ENCODE assay signal across 9 mouse cellular contexts in the genomic region with DNA sequence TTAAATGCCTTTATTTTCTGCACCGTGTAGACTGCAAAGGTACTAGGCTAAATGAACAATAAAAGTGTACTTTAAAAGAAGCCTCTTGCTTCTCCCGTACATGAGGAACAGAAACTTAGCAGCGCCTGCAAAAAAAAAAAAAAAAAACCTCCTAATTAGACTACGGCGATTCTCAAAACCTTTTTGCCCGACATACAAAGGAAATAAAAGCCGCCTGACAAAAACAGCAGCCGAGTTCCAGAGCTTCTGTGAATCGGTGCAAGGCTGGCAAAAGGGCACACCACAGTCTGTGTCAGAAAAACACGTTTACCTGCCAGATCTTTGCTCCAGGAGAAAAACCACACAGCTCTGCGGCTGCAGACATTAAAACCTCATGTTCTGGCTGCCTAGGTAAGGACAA. TPM values are rescaled to one million over a fixed set of nuclear protein-coding genes. Genes with fewer than 3 reads are reported as not detected.
DNase-seq lines count a peak whose midpoint lies in the region; ATAC-seq lines count a peak whose summit lies in the region.
"Had no signal": no experiment of that assay in that cellular context is flagged by ENCODE, and none has a peak within 500 bp of the region (broad histone marks: within the 10 kb centered on the region; RNA-seq: fewer than 3 reads in every experiment).

No protein-coding gene starts in this region.

- peak overlapping the region; percentile 88 for H3K27ac ChIP-seq in embryonic facial prominence, embryonic 12.5 days
- H3K27ac ChIP-seq in intestine, embryonic 15.5 days, result no peak overlapping the region
- peak overlapping the region; percentile 99 for H3K27ac ChIP-seq in neural tube, embryonic 13.5 days (replicated peaks)

- peaks cover 18% of the 10 kb centered on the region for H3K27me3 ChIP-seq in embryonic facial prominence, embryonic 12.5 days
- peaks cover 76% of the 10 kb centered on the region for H3K27me3 ChIP-seq in intestine, embryonic 15.5 days (replicated peaks)
- H3K27me3 ChIP-seq in neural tube, embryonic 13.5 days, result peaks cover 15% of the 10 kb centered on the region

- no peaks in the 10 kb centered on the region for H3K9me3 ChIP-seq in embryonic facial prominence, embryonic 12.5 days
- no peaks in the 10 kb centered on the region for H3K9me3 ChIP-seq in intestine, embryonic 15.5 days
- H3K9me3 ChIP-seq in neural tube, embryonic 13.5 days, result no peaks in the 10 kb centered on the region

- peaks cover 26% of the 10 kb centered on the region for H3K4me1 ChIP-seq in embryonic facial prominence, embryonic 12.5 days
- H3K4me1 ChIP-seq in intestine, embryonic 15.5 days (replicated peaks), result peaks cover 37% of the 10 kb centered on the region
- peaks cover 71% of the 10 kb centered on the region for H3K4me1 ChIP-seq in neural tube, embryonic 13.5 days (replicated peaks)

- peak overlapping the region; percentile 70 for H3K4me2 ChIP-seq in embryonic facial prominence, embryonic 12.5 days (replicated peaks)
- H3K4me2 ChIP-seq in intestine, embryonic 15.5 days (replicated peaks), result peak overlapping the region; percentile 63
- H3K4me2 ChIP-seq in neural tube, embryonic 13.5 days, result peak overlapping the region; percentile 76

- peak; percentile 18 for DNase-seq in kidney, adult 18-20 months
- no peak for DNase-seq in kidney, adult 8-10 months
- no peak for DNase-seq in layer of hippocampus, postnatal 25 days (ENCODE audit: extremely low spot score in 1 of 2, low spot score in 1 of 2)
- no peak for DNase-seq in thymus, postnatal 14 days
- no peak for DNase-seq in ovary, postnatal 14 days (ENCODE audit: low spot score)
- DNase-seq: cerebellum, adult 9-11 months had no signal

- under 1% methylated on average over 11 of the region's 11 CpGs for WGBS in embryonic facial prominence, embryonic 12.5 days
- 7% methylated on average over 11 of the region's 11 CpGs for WGBS in intestine, embryonic 15.5 days
- 1% methylated on average over 11 of the region's 11 CpGs for WGBS in neural tube, embryonic 13.5 days

- H3K36me3 ChIP-seq in embryonic facial prominence, embryonic 12.5 days, result no peaks in the 10 kb centered on the region
- no peaks in the 10 kb centered on the region for H3K36me3 ChIP-seq in intestine, embryonic 15.5 days
- peaks cover 8% of the 10 kb centered on the region for H3K36me3 ChIP-seq in neural tube, embryonic 13.5 days

- H3K4me3 ChIP-seq in embryonic facial prominence, embryonic 12.5 days, result peak overlapping the region; percentile 83
- H3K4me3 ChIP-seq in intestine, embryonic 15.5 days (replicated peaks), result no peak overlapping the region
- H3K4me3 ChIP-seq in neural tube, embryonic 13.5 days, result peak overlapping the region; percentile 88

- ATAC-seq in embryonic facial prominence, embryonic 12.5 days (ENCODE audit: insufficient number of reproducible peaks, insufficient read depth, low FRiP score, low TSS enrichment), result no peak
- ATAC-seq in intestine, embryonic 15.5 days, result no peak
- no peak for ATAC-seq in neural tube, embryonic 13.5 days (ENCODE audit: low read depth)

- H3K9ac ChIP-seq in embryonic facial prominence, embryonic 12.5 days, result peak overlapping the region; percentile 98
- H3K9ac ChIP-seq in intestine, embryonic 15.5 days, result no peak overlapping the region
- peak overlapping the region; percentile 99 for H3K9ac ChIP-seq in neural tube, embryonic 13.5 days

RNA-seq across cellular contexts. Expression of gene Ebf3, which starts 3.4 kb away (rescaled TPM):
- polyA plus RNA-seq in embryonic facial prominence, embryonic 12.5 days (2016; fragmentation: Nextera tagmentation; extraction: Ambion mirVana), result 15.5 and 21.1 TPM in 2 replicates
- 0.88 and 1.3 TPM in 2 replicates for polyA plus RNA-seq in intestine, embryonic 15.5 days (2015; fragmentation: Nextera tagmentation; extraction: Ambion mirVana)
- 23.9 and 24.1 TPM in 2 replicates for polyA plus RNA-seq in neural tube, embryonic 13.5 days (2015; fragmentation: Nextera tagmentation; extraction: Ambion mirVana)
- total RNA-seq in layer of hippocampus, postnatal 25 days (2021), result under 1 TPM; 0.42 to 0.54 TPM
